24 mouse cellular contexts compared by ENCODE assay signal in the genomic region with DNA sequence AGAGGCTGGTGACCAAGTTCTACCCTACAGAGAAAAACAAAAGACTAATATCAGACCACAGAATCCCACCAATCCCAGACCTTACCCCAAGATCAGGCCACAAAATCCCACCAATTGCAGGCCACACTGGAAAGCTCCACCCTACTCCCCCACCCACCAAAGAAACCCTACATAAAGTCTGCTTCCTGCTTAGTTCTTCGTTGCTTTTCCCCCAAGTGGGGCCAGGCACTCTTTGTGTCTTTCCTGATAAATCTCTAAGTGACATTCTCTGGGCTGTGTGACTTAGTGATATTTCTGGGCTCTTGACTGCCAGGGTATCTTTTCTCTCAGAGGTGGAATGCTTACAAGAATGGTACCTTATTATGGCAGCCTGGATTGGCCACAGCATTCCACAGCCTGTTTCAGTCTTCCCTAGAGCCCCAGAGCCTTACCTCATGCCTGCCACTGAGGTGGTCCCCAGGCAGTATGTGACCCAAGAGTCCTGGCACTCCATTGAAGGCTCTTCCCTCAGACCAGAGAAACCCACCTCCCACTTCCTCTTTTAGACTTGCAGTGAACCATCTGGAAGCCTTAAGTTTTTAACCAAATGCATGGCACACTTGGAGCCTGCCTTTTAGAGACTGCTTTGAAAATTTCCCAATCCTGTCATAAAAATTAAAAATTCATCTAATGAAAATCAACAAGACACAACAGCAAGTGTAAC.
DNase-seq lines count a peak whose midpoint lies in the region; ATAC-seq and TF ChIP-seq lines count a peak whose summit lies in the region.
"Had no signal": no experiment of that assay in that cellular context is flagged by ENCODE, and none has a peak within 500 bp of the region (broad histone marks: within the 10 kb centered on the region; RNA-seq: fewer than 3 reads in every experiment).

No protein-coding gene starts in this region.

- ATAC-seq in liver, embryonic 12.5 days = peak; percentile 35; the same call in 1 of the 2 replicates
- ATAC-seq in liver, postnatal 0 days = no peak
- peak; percentile 71 to 74 for ATAC-seq in hematopoietic stem cell, adult 5-6 weeks (replicated peaks in 1 of 2; ENCODE audit: insufficient read depth in 1 of 2, low FRiP score in 2 of 2, low TSS enrichment in 1 of 2, low read depth in 1 of 2, poor library complexity in 2 of 2, severe bottlenecking in 2 of 2)
- peak; percentile 20; the same call in 1 of the 2 replicates for ATAC-seq in megakaryocyte-erythroid progenitor cell, adult 5-6 weeks (replicated peaks; ENCODE audit: low FRiP score, low TSS enrichment, poor library complexity, severe bottlenecking)
- ATAC-seq: CD4-positive, CD25-positive, alpha-beta regulatory T cell, adult 4 months; forebrain, embryonic 13.5 days; forebrain, postnatal 0 days; hindbrain, embryonic 16.5 days; inflammation-experienced regulatory T-cells, adult 6 months; Patski had no signal

- peaks cover 23% of the 10 kb centered on the region for H3K4me1 ChIP-seq in liver, embryonic 12.5 days
- peaks cover 7% of the 10 kb centered on the region for H3K4me1 ChIP-seq in liver, postnatal 0 days (ENCODE audit: insufficient read depth)
- peaks cover 16% of the 10 kb centered on the region for H3K4me1 ChIP-seq in limb, embryonic 10.5 days
- peaks cover 19% of the 10 kb centered on the region for H3K4me1 ChIP-seq in midbrain, embryonic 10.5 days

- H3K27ac ChIP-seq in liver, embryonic 12.5 days = no peak overlapping the region
- no peak overlapping the region for H3K27ac ChIP-seq in liver, postnatal 0 days (ENCODE audit: low read depth)
- no peak overlapping the region for H3K27ac ChIP-seq in limb, embryonic 10.5 days
- no peak overlapping the region for H3K27ac ChIP-seq in midbrain, embryonic 10.5 days (replicated peaks)
- H3K27ac ChIP-seq: embryonic facial prominence, embryonic 12.5 days; forebrain, embryonic 13.5 days; hindbrain, embryonic 12.5 days had no signal

- TF ChIP-seq EP300 in liver, postnatal 0 days (IDR thresholded peaks at IDR 0.05; ENCODE audit: low read depth) = no peak

- no peak overlapping the region for H3K4me3 ChIP-seq in liver, embryonic 12.5 days
- H3K4me3 ChIP-seq in liver, postnatal 0 days (ENCODE audit: low read depth, low read length) = no peak overlapping the region
- no peak overlapping the region for H3K4me3 ChIP-seq in limb, embryonic 10.5 days
- no peak overlapping the region for H3K4me3 ChIP-seq in midbrain, embryonic 10.5 days
- H3K4me3 ChIP-seq: embryonic facial prominence, embryonic 12.5 days; forebrain, embryonic 13.5 days; hindbrain, embryonic 12.5 days had no signal

- peaks cover 5% of the 10 kb centered on the region; the same call in 1 of the 2 replicates for H3K27me3 ChIP-seq in liver, embryonic 12.5 days (replicated peaks)
- no peaks in the 10 kb centered on the region for H3K27me3 ChIP-seq in liver, postnatal 0 days (ENCODE audit: insufficient read depth, low read length)
- H3K27me3 ChIP-seq in limb, embryonic 10.5 days (ENCODE audit: low read depth, poor library complexity, severe bottlenecking) = peaks cover 19% of the 10 kb centered on the region
- H3K27me3 ChIP-seq in midbrain, embryonic 10.5 days (ENCODE audit: low read depth, poor library complexity, severe bottlenecking) = 0 out of 2 replicates have a peak, but pooled peaks cover 4% of the 10 kb centered on the region
- H3K27me3 ChIP-seq: embryonic facial prominence, embryonic 12.5 days; hindbrain, embryonic 12.5 days; Patski had no signal

- 7% methylated on average over 1 of the region's 1 CpGs for WGBS in liver, embryonic 12.5 days (ENCODE audit: insufficient replicate concordance)
- WGBS in liver, postnatal 0 days (ENCODE audit: insufficient replicate concordance) = 20% methylated on average over 1 of the region's 1 CpGs
- 57% methylated on average over 1 of the region's 1 CpGs for WGBS in limb, embryonic 10.5 days
- WGBS in midbrain, embryonic 10.5 days = 68% methylated on average over 1 of the region's 1 CpGs

- TF ChIP-seq CTCF in liver, postnatal 0 days (IDR thresholded peaks at IDR 0.05; ENCODE audit: low read depth) = no peak

- H3K9ac ChIP-seq in liver, embryonic 12.5 days = no peak overlapping the region
- no peak overlapping the region for H3K9ac ChIP-seq in liver, postnatal 0 days (replicated peaks)
- H3K9ac ChIP-seq: embryonic facial prominence, embryonic 12.5 days; forebrain, embryonic 13.5 days; forebrain, postnatal 0 days; hindbrain, embryonic 12.5 days had no signal

- no peak overlapping the region for H3K4me2 ChIP-seq in liver, embryonic 12.5 days
- H3K4me2 ChIP-seq in liver, postnatal 0 days (ENCODE audit: low read depth, low read length) = no peak overlapping the region
- H3K4me2 ChIP-seq: embryonic facial prominence, embryonic 12.5 days; forebrain, embryonic 13.5 days; hindbrain, embryonic 12.5 days had no signal

- no peak for DNase-seq in liver, postnatal 0 days
- DNase-seq in R1 (ENCODE audit: low read depth, low spot score) = peak; percentile 21
- no peak for DNase-seq in limb, embryonic 10.5 days (ENCODE audit: low spot score)
- DNase-seq in midbrain, embryonic 10.5 days (ENCODE audit: low spot score) = no peak
- DNase-seq in ovary, postnatal 10 days (ENCODE audit: low spot score) = no peak
- DNase-seq: adrenal gland, postnatal 10 days; B cell, adult 2 months; cerebellum, adult 11 months; cerebellum, adult 8-10 months; cerebellum, postnatal 14 days; forebrain, postnatal 0 days; gastrocnemius, postnatal 25 days; heart, adult 11 months; heart, postnatal 10 days had no signal

- H3K9me3 ChIP-seq in liver, embryonic 12.5 days (replicated peaks) = no peaks in the 10 kb centered on the region
- no peaks in the 10 kb centered on the region for H3K9me3 ChIP-seq in liver, postnatal 0 days (ENCODE audit: low read length)
- H3K9me3 ChIP-seq in limb, embryonic 10.5 days (replicated peaks) = no peaks in the 10 kb centered on the region
- H3K9me3 ChIP-seq in midbrain, embryonic 10.5 days (replicated peaks) = no peaks in the 10 kb centered on the region
- H3K9me3 ChIP-seq: embryonic facial prominence, embryonic 12.5 days; forebrain, embryonic 13.5 days; hindbrain, embryonic 12.5 days had no signal

- no peaks in the 10 kb centered on the region for H3K36me3 ChIP-seq in liver, embryonic 12.5 days
- no peaks in the 10 kb centered on the region for H3K36me3 ChIP-seq in liver, postnatal 0 days (replicated peaks; ENCODE audit: insufficient read depth, low read length)
- no peaks in the 10 kb centered on the region for H3K36me3 ChIP-seq in limb, embryonic 10.5 days
- H3K36me3 ChIP-seq in midbrain, embryonic 10.5 days = no peaks in the 10 kb centered on the region
- H3K36me3 ChIP-seq: embryonic facial prominence, embryonic 12.5 days; hindbrain, embryonic 12.5 days had no signal
